Mouse (Mus musculus): ENCODE results near the gene Pigw. TPM values are rescaled to one million over a fixed set of nuclear protein-coding genes. Genes with fewer than 3 reads are reported as not detected.
A peak's percentile ranks its signal among the peaks of the same experiment; 100 is the strongest.

Pigw gene
- polyA plus RNA-seq, 1 experiment from 2014 or later: 3.4 TPM

GRCm38 (mm10) chr11:84873042-84873833, 6.8 kb downstream of the Pigw start:
- no peaks in the 10 kb centered on the region for H3K9me3 ChIP-seq
- H3K4me3 ChIP-seq: no peak overlapping the region
- ATAC-seq (replicated peaks): no peak
- H3K27me3 ChIP-seq: no peaks in the 10 kb centered on the region
- no peaks in the 10 kb centered on the region for H3K36me3 ChIP-seq
- H3K27ac ChIP-seq (replicated peaks): no peak overlapping the region
- peaks cover 16% of the 10 kb centered on the region for H3K4me1 ChIP-seq
- no peak overlapping the region for H3K4me2 ChIP-seq (replicated peaks)
- H3K9ac ChIP-seq (replicated peaks): no peak overlapping the region
- WGBS: 53% methylated on average over 1 of the region's 1 CpGs

GRCm38 (mm10) chr11:84871548-84872069, 8.5 kb downstream of the Pigw start:
- peak overlapping the region; percentile 96 for H3K4me3 ChIP-seq
- peaks cover 26% of the 10 kb centered on the region for H3K4me1 ChIP-seq
- no peak for ATAC-seq (replicated peaks)
- no peaks in the 10 kb centered on the region for H3K36me3 ChIP-seq
- H3K9me3 ChIP-seq: no peaks in the 10 kb centered on the region
- H3K4me2 ChIP-seq (replicated peaks): peak overlapping the region; percentile 55
- 81% methylated on average over 4 of the region's 4 CpGs for WGBS
- peak overlapping the region; percentile 99 for H3K27ac ChIP-seq (replicated peaks)
- H3K9ac ChIP-seq (replicated peaks): peak overlapping the region; percentile 95
- H3K27me3 ChIP-seq: no peaks in the 10 kb centered on the region

- Histone ChIP-seq H3K4me3 (peak overlapping the region; percentile 96), H3K27ac (replicated peaks) (peak overlapping the region; percentile 99), H3K9ac (replicated peaks) (peak overlapping the region; percentile 95), H3K4me2 (replicated peaks) (peak overlapping the region; percentile 55), H3K9me3 (no peaks in the 10 kb centered on the region), H3K27me3 (no peaks in the 10 kb centered on the region), H3K4me1 (peaks cover 28% of the 10 kb centered on the region), H3K36me3 (no peaks in the 10 kb centered on the region)
- 0% methylated on average over 10 of the region's 10 CpGs for WGBS
- peak; percentile 28 for ATAC-seq (replicated peaks)
Measured at GRCm38 (mm10) chr11:84871046-84871445, 9.0 kb downstream of the Pigw start.

GRCm38 (mm10) chr11:84870337-84871043, 9.6 kb downstream of the Pigw start, which contains the start of gene Ggnbp2:
Ggnbp2 (minus strand) TSS chr11:84870817.
- H3K4me3 ChIP-seq: peak within 1 kb of the TSS; percentile 96
- no peaks in the 10 kb centered on the region for H3K36me3 ChIP-seq
- H3K27ac ChIP-seq (replicated peaks): peak within 1 kb of the TSS; percentile 99
- ATAC-seq (replicated peaks): peak; percentile 88
- H3K4me1 ChIP-seq: peaks cover 28% of the 10 kb centered on the region
- H3K9me3 ChIP-seq: no peaks in the 10 kb centered on the region
- H3K4me2 ChIP-seq (replicated peaks): peak within 1 kb of the TSS; percentile 74
- WGBS: under 1% methylated on average over 59 of the region's 62 CpGs
- no peaks in the 10 kb centered on the region for H3K27me3 ChIP-seq
- peak within 1 kb of the TSS; percentile 95 for H3K9ac ChIP-seq (replicated peaks)

- Histone ChIP-seq H3K27ac (replicated peaks) (peak overlapping the region; percentile 99), H3K4me3 (peak overlapping the region; percentile 96), H3K4me1 (peaks cover 28% of the 10 kb centered on the region), H3K27me3 (no peaks in the 10 kb centered on the region), H3K9me3 (no peaks in the 10 kb centered on the region), H3K4me2 (replicated peaks) (peak overlapping the region; percentile 74), H3K36me3 (no peaks in the 10 kb centered on the region), H3K9ac (replicated peaks) (peak overlapping the region; percentile 85)
- ATAC-seq (replicated peaks): peak; percentile 90
- under 1% methylated on average over 54 of the region's 61 CpGs for WGBS
Measured at GRCm38 (mm10) chr11:84869537-84870232, 10.4 kb downstream of the Pigw start.

GRCm38 (mm10) chr11:84868786-84869259, 11.3 kb downstream of the Pigw start:
- H3K36me3 ChIP-seq: no peaks in the 10 kb centered on the region
- peak overlapping the region; percentile 74 for H3K4me2 ChIP-seq (replicated peaks)
- no peak overlapping the region for H3K27ac ChIP-seq (replicated peaks)
- H3K9me3 ChIP-seq: no peaks in the 10 kb centered on the region
- 16% methylated on average over 7 of the region's 7 CpGs for WGBS
- peak overlapping the region; percentile 85 for H3K9ac ChIP-seq (replicated peaks)
- peaks cover 28% of the 10 kb centered on the region for H3K4me1 ChIP-seq
- no peaks in the 10 kb centered on the region for H3K27me3 ChIP-seq
- ATAC-seq (replicated peaks): no peak
- peak overlapping the region; percentile 96 for H3K4me3 ChIP-seq

- no peaks in the 10 kb centered on the region for H3K27me3 ChIP-seq
- H3K4me1 ChIP-seq: peaks cover 28% of the 10 kb centered on the region
- WGBS: 91% methylated on average over 2 of the region's 2 CpGs
- H3K36me3 ChIP-seq: no peaks in the 10 kb centered on the region
- no peak overlapping the region for H3K4me2 ChIP-seq (replicated peaks)
- no peak overlapping the region for H3K27ac ChIP-seq (replicated peaks)
- H3K9ac ChIP-seq (replicated peaks): no peak overlapping the region
- no peaks in the 10 kb centered on the region for H3K9me3 ChIP-seq
- H3K4me3 ChIP-seq: no peak overlapping the region
- ATAC-seq (replicated peaks): no peak
Measured at GRCm38 (mm10) chr11:84867586-84867985, 12.5 kb downstream of the Pigw start.

- Histone ChIP-seq H3K9me3 (no peaks in the 10 kb centered on the region), H3K4me3 (no peak overlapping the region), H3K4me1 (peaks cover 22% of the 10 kb centered on the region), H3K4me2 (replicated peaks) (no peak overlapping the region), H3K9ac (replicated peaks) (no peak overlapping the region), H3K27ac (replicated peaks) (no peak overlapping the region), H3K27me3 (no peaks in the 10 kb centered on the region), H3K36me3 (peaks cover 7% of the 10 kb centered on the region)
- no peak for ATAC-seq (replicated peaks)
- WGBS: 81% methylated on average over 2 of the region's 2 CpGs
Measured at GRCm38 (mm10) chr11:84865268-84865667, 14.8 kb downstream of the Pigw start.

- ATAC-seq (replicated peaks): no peak
- peaks cover 62% of the 10 kb centered on the region for H3K36me3 ChIP-seq
Measured at GRCm38 (mm10) chr11:84855285-84855684, 24.8 kb downstream of the Pigw start.

GRCm38 (mm10) chr11:84847475-84848090, 32.5 kb downstream of the Pigw start:
- Histone ChIP-seq H3K27ac (replicated peaks) (no peak overlapping the region), H3K36me3 (peaks cover 46% of the 10 kb centered on the region), H3K4me2 (replicated peaks) (no peak overlapping the region), H3K9ac (replicated peaks) (no peak overlapping the region), H3K9me3 (no peaks in the 10 kb centered on the region), H3K27me3 (no peaks in the 10 kb centered on the region), H3K4me3 (no peak overlapping the region), H3K4me1 (no peaks in the 10 kb centered on the region)
- 86% methylated on average over 7 of the region's 7 CpGs for WGBS
- ATAC-seq (replicated peaks): no peak

More at GRCm38 (mm10) chr11:84855285-84855684, 24.8 kb downstream of the Pigw start:
- Histone ChIP-seq H3K9me3 (no peaks in the 10 kb centered on the region), H3K27ac (replicated peaks) (no peak overlapping the region), H3K9ac (replicated peaks) (no peak overlapping the region), H3K4me1 (no peaks in the 10 kb centered on the region), H3K4me2 (replicated peaks) (no peak overlapping the region), H3K27me3 (no peaks in the 10 kb centered on the region), H3K4me3 (no peak overlapping the region)
- 96% methylated on average over 6 of the region's 6 CpGs for WGBS

GRCm38 (mm10) chr11:84846741-84847474, 33.2 kb downstream of the Pigw start:
- ATAC-seq (replicated peaks): no peak
- Histone ChIP-seq H3K4me2 (replicated peaks) (no peak overlapping the region), H3K9me3 (no peaks in the 10 kb centered on the region), H3K4me3 (no peak overlapping the region), H3K36me3 (peaks cover 43% of the 10 kb centered on the region), H3K27ac (replicated peaks) (no peak overlapping the region), H3K27me3 (no peaks in the 10 kb centered on the region), H3K4me1 (no peaks in the 10 kb centered on the region), H3K9ac (replicated peaks) (no peak overlapping the region)
- 96% methylated on average over 15 of the region's 15 CpGs for WGBS
